Mouse (Mus musculus) megakaryocyte, embryonic 14.5 days (primary cell): ENCODE data around the gene Tnfrsf23.

Source experiments
- FLI1 ChIP-seq: IDR thresholded peaks from 2 replicates; pipeline ENCODE4 v1.6.1; 2012; ENCODE audit warnings: low read length, inconsistent platforms, mixed read lengths
- GATA1 ChIP-seq: IDR thresholded peaks from 3 replicates; pipeline ENCODE4 v1.6.1; 2012; ENCODE audit warnings: mixed read lengths, low read length, inconsistent platforms, borderline replicate concordance

- TF ChIP-seq GATA1: no peak
- no peak for TF ChIP-seq FLI1
Measured at GRCm38 (mm10) chr7:143631503-143631902, 54.2 kb downstream of the Tnfrsf23 start.
